Mouse (Mus musculus) megakaryocyte-erythroid progenitor cell, adult 5-6 weeks (primary cell): Measurements from ENCODE around the gene Calcoco2. TPM values are rescaled to one million over a fixed set of nuclear protein-coding genes. Genes with fewer than 3 reads are reported as not detected.

Experiments
- total RNA-seq, 2 experiments: library from RNA; stranded (forward) in 1 of 2; stranded (reverse) in 1 of 2; fragments of 200-1000, 215-1000 nt in 1 of 2; fragments of >200 nt in 1 of 2; fragmentation: Nextera tagmentation in 1 of 2; gene quantifications; 2 replicates each; pipeline ENCODE4 v1.2.3; 2014 to 2017

Gene Calcoco2
- total RNA-seq, 2 experiments from 2014 or later, result not detected

Other genes with a start within 250 kb of the Calcoco2 start
- gene B4galnt2, start 197.1 kb downstream of the Calcoco2 start, total RNA-seq (2014; fragmentation: Nextera tagmentation), result not detected in 2 replicates
- not detected in 2 replicates for gene B4galnt2, start 197.1 kb downstream of the Calcoco2 start, total RNA-seq (2017)
- gene Igf2bp1, start 106.0 kb downstream of the Calcoco2 start, total RNA-seq (2014; fragmentation: Nextera tagmentation), result 0.02 TPM in 1 of 2 replicates, not detected in the other
- not detected in 2 replicates for gene Igf2bp1, start 106.0 kb downstream of the Calcoco2 start, total RNA-seq (2017)
- not detected in 2 replicates for gene Gip, start 87.4 kb downstream of the Calcoco2 start, total RNA-seq (2014; fragmentation: Nextera tagmentation)
- not detected in 2 replicates for gene Gip, start 87.4 kb downstream of the Calcoco2 start, total RNA-seq (2017)
- gene Snf8, start 77.1 kb downstream of the Calcoco2 start, total RNA-seq (2014; fragmentation: Nextera tagmentation), result 94.1 and 96.1 TPM in 2 replicates
- 37.3 and 54.3 TPM in 2 replicates for gene Snf8, start 77.1 kb downstream of the Calcoco2 start, total RNA-seq (2017)
- gene Ube2z, start 46.6 kb downstream of the Calcoco2 start, total RNA-seq (2014; fragmentation: Nextera tagmentation), result 25.4 and 27.5 TPM in 2 replicates
- gene Ube2z, start 46.6 kb downstream of the Calcoco2 start, total RNA-seq (2017), result 14.6 and 19.4 TPM in 2 replicates
- 878 and 1,130 TPM in 2 replicates for gene Atp5g1, start 36.3 kb downstream of the Calcoco2 start, total RNA-seq (2014; fragmentation: Nextera tagmentation)
- gene Atp5g1, start 36.3 kb downstream of the Calcoco2 start, total RNA-seq (2017), result 87.7 and 137 TPM in 2 replicates
- not detected in 2 replicates for gene Ttll6, start 21.8 kb upstream of the Calcoco2 start, total RNA-seq (2014; fragmentation: Nextera tagmentation)
- gene Ttll6, start 21.8 kb upstream of the Calcoco2 start, total RNA-seq (2017), result not detected in 2 replicates
- gene Hoxb13, start 82.4 kb upstream of the Calcoco2 start, total RNA-seq (2014; fragmentation: Nextera tagmentation), result not detected in 2 replicates
- gene Hoxb13, start 82.4 kb upstream of the Calcoco2 start, total RNA-seq (2017), result not detected in 2 replicates
- gene Hoxb9, start 159.5 kb upstream of the Calcoco2 start, total RNA-seq (2014; fragmentation: Nextera tagmentation), result not detected in 2 replicates
- not detected in 2 replicates for gene Hoxb9, start 159.5 kb upstream of the Calcoco2 start, total RNA-seq (2017)
- gene Hoxb8, start 169.9 kb upstream of the Calcoco2 start, total RNA-seq (2014; fragmentation: Nextera tagmentation), result not detected in 2 replicates
- gene Hoxb8, start 169.9 kb upstream of the Calcoco2 start, total RNA-seq (2017), result not detected in 2 replicates
- gene Hoxb7, start 174.7 kb upstream of the Calcoco2 start, total RNA-seq (2014; fragmentation: Nextera tagmentation), result not detected in 2 replicates
- gene Hoxb7, start 174.7 kb upstream of the Calcoco2 start, total RNA-seq (2017), result not detected in 2 replicates
- not detected in 2 replicates for gene Hoxb6, start 180.5 kb upstream of the Calcoco2 start, total RNA-seq (2014; fragmentation: Nextera tagmentation)
- gene Hoxb6, start 180.5 kb upstream of the Calcoco2 start, total RNA-seq (2017), result 0.72 TPM in 1 of 2 replicates, not detected in the other
- gene Hoxb5, start 191.4 kb upstream of the Calcoco2 start, total RNA-seq (2014; fragmentation: Nextera tagmentation), result not detected in 2 replicates
- not detected in 2 replicates for gene Hoxb5, start 191.4 kb upstream of the Calcoco2 start, total RNA-seq (2017)
- gene Hoxb4, start 206.3 kb upstream of the Calcoco2 start, total RNA-seq (2014; fragmentation: Nextera tagmentation), result 0.12 and 0.66 TPM in 2 replicates
- gene Hoxb4, start 206.3 kb upstream of the Calcoco2 start, total RNA-seq (2017), result 0.70 and 1.9 TPM in 2 replicates
- 0.28 and 0.79 TPM in 2 replicates for gene Hoxb3, start 211.4 kb upstream of the Calcoco2 start, total RNA-seq (2014; fragmentation: Nextera tagmentation)
- not detected in 2 replicates for gene Hoxb3, start 211.4 kb upstream of the Calcoco2 start, total RNA-seq (2017)
- 0.37 TPM in 1 of 2 replicates, not detected in the other for gene Hoxb2, start 238.6 kb upstream of the Calcoco2 start, total RNA-seq (2014; fragmentation: Nextera tagmentation)
- 0.42 TPM in 1 of 2 replicates, not detected in the other for gene Hoxb2, start 238.6 kb upstream of the Calcoco2 start, total RNA-seq (2017)